8 mouse cellular contexts compared by ENCODE assay signal in genomic region chr17:80480031-80480854, GRCm38 (mm10). TPM values are rescaled to one million over a fixed set of nuclear protein-coding genes. Genes with fewer than 3 reads are reported as not detected.
DNase-seq lines count a peak whose midpoint lies in the region; ATAC-seq lines count a peak whose summit lies in the region.

Sos1 (minus strand) TSS chr17:80480453.

- intact Hi-C loops in gastrocnemius, postnatal 14 days (cut with DNase I; ENCODE audit: low total_unique reads), result no loop called here
- intact Hi-C loops in left cerebral cortex, postnatal 10 days (cut with DNase I), result loop anchor here (5.0 kb wide), 1 partner anchor 72 kb away; no protein-coding TSS in a partner anchor

- peak; percentile 59 for ATAC-seq in inflammation-experienced regulatory T-cells, adult 6 months
- peak; percentile 56 for ATAC-seq in megakaryocyte progenitor cell, adult 5-6 weeks (replicated peaks; ENCODE audit: poor library complexity)

- peak; percentile 97 to 98 for DNase-seq in adrenal gland, adult 18-20 months (ENCODE audit: low spot score in 2 of 2)
- DNase-seq in embryo, embryonic 10.5 days (ENCODE audit: low spot score), result peak; percentile 96
- peak; percentile 98 for DNase-seq in gastrocnemius, postnatal 14 days
- peak; percentile 92 to 98 for DNase-seq in left cerebral cortex, postnatal 10 days (ENCODE audit: extremely low spot score in 1 of 2, low spot score in 2 of 2)
- DNase-seq in right cerebral cortex, postnatal 10 days (ENCODE audit: low spot score in 2 of 2), result peak; percentile 96 to 98
- peak; percentile 97 for DNase-seq in urinary bladder, postnatal 14 days (ENCODE audit: low spot score)

RNA-seq across cellular contexts. Expression of gene Sos1, which starts in this region (rescaled TPM):
- 10 to 100 TPM; 21.8 to 27.2 TPM for total RNA-seq in adrenal gland, adult 18-20 months (2021)
- total RNA-seq in gastrocnemius, postnatal 14 days (2021), result 10 to 100 TPM; 11.7 to 13.5 TPM
- polyA plus RNA-seq in inflammation-experienced regulatory T-cells, adult 6 months (2017; shearing (Covaris generic)), result 1 to 10 TPM; 4.4 to 5.7 (median 5.6) TPM
- 10 to 100 TPM; 34.0 to 35.6 TPM for total RNA-seq in left cerebral cortex, postnatal 10 days (2021)
- total RNA-seq in megakaryocyte progenitor cell, adult 5-6 weeks (2015), result 21.1 and 22.9 TPM in 2 replicates
- 5.7 and 9.0 TPM in 2 replicates for total RNA-seq in megakaryocyte progenitor cell, adult 5-6 weeks (2017)

Comparison
In these comparisons a context has a peak if more than half of its experiments do, and no peak if none do; other contexts are left out.
1. Peak in every context shown above with its lines: DNase-seq and ATAC-seq.